Mouse (Mus musculus) adrenal gland, postnatal 4 days (tissue): Measurements from ENCODE around the gene Pdpn. TPM values are rescaled to one million over a fixed set of nuclear protein-coding genes. Genes with fewer than 3 reads are reported as not detected.

Experiments
- DNase-seq, 2 experiments: peaks; one replicate each; pipeline ENCODE4 v3.0.0; 2021 to 2022; ENCODE audit warnings: low spot score in 2 of 2, mixed read lengths in 2 of 2
- total RNA-seq, 2 experiments: library from RNA; stranded (reverse); gene quantifications; 2 replicates each; pipeline ENCODE4 v1.2.3; 2021

Pdpn gene
- total RNA-seq, 2 experiments from 2014 or later = 11.1 to 14.8 TPM

- DNase-seq = no peak
Measured at GRCm38 (mm10) chr4:143241294-143241693, 58.1 kb downstream of the Pdpn start.

GRCm38 (mm10) chr4:143239615-143240201 lies 59.7 kb downstream of the Pdpn start:
- no peak for DNase-seq

- no peak for DNase-seq
Measured at GRCm38 (mm10) chr4:143239117-143239516, 60.2 kb downstream of the Pdpn start.

GRCm38 (mm10) chr4:143238241-143239031 lies 60.9 kb downstream of the Pdpn start:
- DNase-seq = no peak

GRCm38 (mm10) chr4:143231790-143232422 lies 67.5 kb downstream of the Pdpn start:
- no peak for DNase-seq

GRCm38 (mm10) chr4:143231110-143231509 lies 68.3 kb downstream of the Pdpn start:
- DNase-seq = no peak

GRCm38 (mm10) chr4:143227976-143228375 lies 71.4 kb downstream of the Pdpn start:
- DNase-seq = no peak

GRCm38 (mm10) chr4:143225886-143226285 lies 73.5 kb downstream of the Pdpn start:
- DNase-seq = no peak

GRCm38 (mm10) chr4:143219316-143219751 lies 80.0 kb downstream of the Pdpn start:
- DNase-seq = no peak

GRCm38 (mm10) chr4:143218858-143219257 lies 80.5 kb downstream of the Pdpn start:
- no peak for DNase-seq

Other genes with a start within 250 kb of the Pdpn start
- gene Prdm2, start 86.6 kb downstream of the Pdpn start, total RNA-seq = 10 to 100 TPM; 32.1 to 33.9 TPM
- not detected for gene Lrrc38, start 50.2 kb upstream of the Pdpn start, total RNA-seq
- not detected for gene Pramel1, start 94.9 kb upstream of the Pdpn start, total RNA-seq
- gene Pramef8, start 112.9 kb upstream of the Pdpn start, total RNA-seq = 10 to 100 TPM; 13.2 to 17.9 TPM
- gene Oog4, start 150.8 kb upstream of the Pdpn start, total RNA-seq = not detected
- gene Gm13043, start 211.8 kb upstream of the Pdpn start, total RNA-seq = not detected
- gene Gm13040, start 236.4 kb upstream of the Pdpn start, total RNA-seq = not detected